Mouse (Mus musculus): ENCODE measurements around the gene Cd40. TPM values are rescaled to one million over a fixed set of nuclear protein-coding genes. Genes with fewer than 3 reads are reported as not detected.

Cd40 gene
- polyA plus RNA-seq, 1 experiment: 13.6 TPM

- no peaks in the 10 kb centered on the region; the same call in 1 of the 2 replicates for H3K4me1 ChIP-seq (ENCODE audit: control insufficient read depth, insufficient read depth, low read length)
- H3K4me3 ChIP-seq (replicated peaks; ENCODE audit: control insufficient read depth, low read depth, low read length): no peak overlapping the region
- TF ChIP-seq CTCF (IDR thresholded peaks at IDR 0.05; ENCODE audit: control insufficient read depth, insufficient read depth, low read length) (no peak), POLR2A (IDR thresholded peaks at IDR 0.05; ENCODE audit: borderline replicate concordance, control insufficient read depth, low read depth, low read length) (no peak)
- 25% methylated on average over 10 of the region's 10 CpGs for WGBS
- H3K27ac ChIP-seq (ENCODE audit: control insufficient read depth, insufficient read depth, low read depth, low read length, poor library complexity): no peak overlapping the region
Measured at GRCm38 (mm10) chr2:165121206-165121840, 65.9 kb downstream of the Cd40 start.

Other genes with a start within 250 kb of the Cd40 start
- gene Zswim1, start 232.9 kb upstream of the Cd40 start, polyA plus RNA-seq (2011; ENCODE audit: insufficient read depth, insufficient read length, low replicate concordance, missing spikeins): 2.1 and 3.7 TPM in 2 replicates
- gene Spata25, start 227.1 kb upstream of the Cd40 start, polyA plus RNA-seq (2011; ENCODE audit: insufficient read depth, insufficient read length, low replicate concordance, missing spikeins): not detected in 2 replicates
- gene Ctsa, start 222.8 kb upstream of the Cd40 start, polyA plus RNA-seq (2011; ENCODE audit: insufficient read depth, insufficient read length, low replicate concordance, missing spikeins): 61.0 and 109 TPM in 2 replicates
- 0.97 TPM in 1 of 2 replicates, not detected in the other for gene Neurl2, start 222.2 kb upstream of the Cd40 start, polyA plus RNA-seq (2011; ENCODE audit: insufficient read depth, insufficient read length, low replicate concordance, missing spikeins)
- 2.4 and 6.5 TPM in 2 replicates for gene Pltp, start 197.9 kb upstream of the Cd40 start, polyA plus RNA-seq (2011; ENCODE audit: insufficient read depth, insufficient read length, low replicate concordance, missing spikeins)
- gene Pcif1, start 176.3 kb upstream of the Cd40 start, polyA plus RNA-seq (2011; ENCODE audit: insufficient read depth, insufficient read length, low replicate concordance, missing spikeins): 24.8 and 31.6 TPM in 2 replicates
- gene Zfp335, start 143.9 kb upstream of the Cd40 start, polyA plus RNA-seq (2011; ENCODE audit: insufficient read depth, insufficient read length, low replicate concordance, missing spikeins): 17.1 and 35.2 TPM in 2 replicates
- 173 and 363 TPM in 2 replicates for gene Mmp9, start 114.8 kb upstream of the Cd40 start, polyA plus RNA-seq (2011; ENCODE audit: insufficient read depth, insufficient read length, low replicate concordance, missing spikeins)
- gene Slc12a5, start 94.8 kb upstream of the Cd40 start, polyA plus RNA-seq (2011; ENCODE audit: insufficient read depth, insufficient read length, low replicate concordance, missing spikeins): 3.6 and 5.1 TPM in 2 replicates
- gene Ncoa5, start 20.8 kb upstream of the Cd40 start, polyA plus RNA-seq (2011; ENCODE audit: insufficient read depth, insufficient read length, low replicate concordance, missing spikeins): 15.9 and 30.7 TPM in 2 replicates
- not detected in 2 replicates for gene 1700025C18Rik, start 35.1 kb downstream of the Cd40 start, polyA plus RNA-seq (2011; ENCODE audit: insufficient read depth, insufficient read length, low replicate concordance, missing spikeins)
- 0.80 TPM in 1 of 2 replicates, not detected in the other for gene Cdh22, start 179.2 kb downstream of the Cd40 start, polyA plus RNA-seq (2011; ENCODE audit: insufficient read depth, insufficient read length, low replicate concordance, missing spikeins)
- 44.3 and 79.2 TPM in 2 replicates for gene Slc35c2, start 232.2 kb downstream of the Cd40 start, polyA plus RNA-seq (2011; ENCODE audit: insufficient read depth, insufficient read length, low replicate concordance, missing spikeins)